Mouse (Mus musculus) lung, postnatal 0 days (tissue): Measurements from ENCODE around the gene Snrpa.

ENCODE experiments used
- CTCF ChIP-seq: IDR thresholded peaks from 2 replicates; pipeline ENCODE4 v1.5.1; 2016; ENCODE audit warnings: antibody characterized with exemption, mild to moderate bottlenecking
- EP300 ChIP-seq: IDR thresholded peaks from 2 replicates; pipeline ENCODE4 v1.6.1; 2016; ENCODE audit warnings: antibody characterized with exemption, mild to moderate bottlenecking, control low read depth

- no peak for TF ChIP-seq CTCF
- TF ChIP-seq EP300: no peak
Observed at GRCm38 (mm10) chr7:27212626-27213025, 16.6 kb upstream of the Snrpa start.
